Mouse (Mus musculus) kidney, embryonic 16.5 days (tissue): ENCODE measurements at regions not wholly inside any gene's neighbourhood (a gene's known extent, or its start where the extent isn't known, plus 50 kb on each side); places are given as distances from the start of the nearest gene placed in this dataset.

ENCODE experiments used
- ATAC-seq: fragments of 200-750 bp; cut with Nextera tagmentation; 2 replicates; pipeline ENCODE4 v1.8.0; 2017; ENCODE audit warnings: moderate TSS enrichment; ENCODE audit not compliant: low FRiP score, low TSS enrichment
- H3K27ac ChIP-seq: fragments of 300-500 bp; sonication (generic); 2 replicates; pipeline ENCODE4 v1.5.1; 2014; ENCODE audit warnings: low read length
- H3K27me3 ChIP-seq: fragments of 300-500 bp; sonication (generic); 2 replicates; pipeline ENCODE4 v1.6.1; 2014; ENCODE audit warnings: low read length, control low read depth, mixed read lengths; ENCODE audit not compliant: insufficient read depth
- H3K36me3 ChIP-seq: fragments of 300-500 bp; sonication (generic); 2 replicates; pipeline ENCODE4 v1.6.1; 2014; ENCODE audit warnings: low read length, control low read depth, mixed read lengths; ENCODE audit not compliant: insufficient read depth
- H3K4me1 ChIP-seq: fragments of 300-500 bp; sonication (generic); 2 replicates; pipeline ENCODE4 v1.6.1; 2014; ENCODE audit warnings: low read length, control low read depth, mixed read lengths; ENCODE audit not compliant: insufficient read depth
- H3K4me2 ChIP-seq: fragments of 300-500 bp; sonication (generic); replicated peaks from 2 replicates; pipeline ENCODE4 v1.6.1; 2014; ENCODE audit warnings: low read depth, low read length
- H3K4me3 ChIP-seq: fragments of 300-500 bp; sonication (generic); 2 replicates; pipeline ENCODE4 v1.5.1; 2014; ENCODE audit warnings: mild to moderate bottlenecking, low read length
- H3K9ac ChIP-seq: fragments of 300-500 bp; sonication (generic); replicated peaks from 2 replicates; pipeline ENCODE4 v1.6.1; 2014; ENCODE audit warnings: low read length
- H3K9me3 ChIP-seq: fragments of 300-500 bp; sonication (generic); 2 replicates; pipeline ENCODE4 v1.6.1; 2016; ENCODE audit warnings: low read length, control low read depth
- WGBS: fragments of 180-500 bp; shearing (Covaris S2); extraction: QIAGEN DNeasy Blood & Tissue Kit; methylation state at CpG from one replicate; pipeline ENCODE4 v1.1.7; 2014; 5-methylcytosine and 5-hydroxymethylcytosine counted together

- 76% methylated on average over 4 of the region's 4 CpGs for WGBS
- H3K4me3 ChIP-seq: no peak overlapping the region
- no peaks in the 10 kb centered on the region for H3K27me3 ChIP-seq
- H3K9me3 ChIP-seq: no peaks in the 10 kb centered on the region
- no peak overlapping the region for H3K9ac ChIP-seq
- ATAC-seq: no peak
- H3K4me2 ChIP-seq: no peak overlapping the region
- no peaks in the 10 kb centered on the region for H3K36me3 ChIP-seq
- H3K4me1 ChIP-seq: no peaks in the 10 kb centered on the region
- H3K27ac ChIP-seq: no peak overlapping the region
Observed at GRCm38 (mm10) chr19:21214253-21214652, 57.8 kb upstream of the Zfand5 start.

DNA sequence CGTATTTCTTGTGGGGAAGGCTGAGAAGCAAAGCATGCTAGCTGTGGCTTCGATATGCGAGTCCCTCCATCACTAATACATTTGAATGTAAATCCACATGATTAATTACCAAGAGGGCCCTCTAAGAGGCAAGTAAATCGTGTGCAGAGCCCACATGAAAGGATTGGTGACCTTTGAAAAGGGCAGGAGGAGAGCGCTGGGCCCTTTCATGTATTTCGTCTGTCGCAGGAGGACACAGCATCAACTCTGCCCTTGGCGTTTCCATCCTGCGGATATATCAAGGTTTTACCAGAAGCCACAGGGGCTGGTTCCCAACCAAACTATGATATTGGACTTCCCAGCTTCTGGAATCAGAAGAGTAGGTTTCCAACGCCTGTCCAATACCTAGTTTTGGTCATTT, 78.6 kb upstream of the Zfand5 start:
- Histone ChIP-seq H3K4me1 (no peaks in the 10 kb centered on the region), H3K27ac (no peak overlapping the region), H3K4me2 (no peak overlapping the region), H3K27me3 (no peaks in the 10 kb centered on the region), H3K9me3 (no peaks in the 10 kb centered on the region), H3K9ac (no peak overlapping the region), H3K36me3 (no peaks in the 10 kb centered on the region), H3K4me3 (no peak overlapping the region)
- no peak for ATAC-seq
- WGBS: 49% methylated on average over 10 of the region's 10 CpGs

GRCm38 (mm10) chr19:21192576-21192975, 79.5 kb upstream of the Zfand5 start:
- Histone ChIP-seq H3K9ac (no peak overlapping the region), H3K4me1 (no peaks in the 10 kb centered on the region), H3K4me3 (no peak overlapping the region), H3K36me3 (no peaks in the 10 kb centered on the region), H3K27me3 (no peaks in the 10 kb centered on the region), H3K27ac (no peak overlapping the region), H3K4me2 (no peak overlapping the region), H3K9me3 (no peaks in the 10 kb centered on the region)
- 76% methylated on average over 6 of the region's 6 CpGs for WGBS
- no peak for ATAC-seq

- Histone ChIP-seq H3K4me3 (no peak overlapping the region), H3K27me3 (no peaks in the 10 kb centered on the region), H3K4me2 (no peak overlapping the region), H3K27ac (no peak overlapping the region), H3K36me3 (no peaks in the 10 kb centered on the region), H3K9me3 (no peaks in the 10 kb centered on the region), H3K9ac (no peak overlapping the region), H3K4me1 (no peaks in the 10 kb centered on the region)
- ATAC-seq: no peak
- WGBS: 65% methylated on average over 4 of the region's 4 CpGs
Observed at GRCm38 (mm10) chr19:21189216-21189615, 82.9 kb upstream of the Zfand5 start.

DNA sequence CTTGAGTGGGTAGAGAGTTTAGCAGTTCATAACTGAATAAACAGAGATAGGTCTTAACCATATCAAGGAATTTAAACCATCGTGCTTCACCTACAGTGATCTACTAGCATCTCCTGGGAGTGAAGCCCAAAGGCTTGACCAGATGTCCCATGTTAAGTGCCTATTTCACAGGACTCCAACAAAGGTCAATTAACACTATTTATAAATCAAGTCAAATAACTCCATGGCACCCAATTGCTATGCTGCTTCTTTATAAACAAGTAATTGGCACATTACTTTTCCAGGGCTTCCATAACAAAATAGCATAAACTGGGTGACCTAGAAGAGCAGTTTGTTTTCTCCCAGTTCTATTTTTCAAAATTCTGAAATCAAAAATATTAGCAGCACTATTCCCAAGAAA, 85.4 kb upstream of the Zfand5 start:
- no peaks in the 10 kb centered on the region for H3K36me3 ChIP-seq
- no peaks in the 10 kb centered on the region for H3K4me1 ChIP-seq
- H3K4me2 ChIP-seq: no peak overlapping the region
- no peak overlapping the region for H3K4me3 ChIP-seq
- H3K9me3 ChIP-seq: no peaks in the 10 kb centered on the region
- ATAC-seq: no peak
- H3K9ac ChIP-seq: no peak overlapping the region
- 73% methylated on average over 1 of the region's 1 CpGs for WGBS
- no peak overlapping the region for H3K27ac ChIP-seq
- H3K27me3 ChIP-seq: no peaks in the 10 kb centered on the region

GRCm38 (mm10) chr19:21186016-21186415, 86.1 kb upstream of the Zfand5 start:
- H3K4me1 ChIP-seq: no peaks in the 10 kb centered on the region
- H3K27me3 ChIP-seq: no peaks in the 10 kb centered on the region
- H3K9ac ChIP-seq: no peak overlapping the region
- no peak overlapping the region for H3K4me3 ChIP-seq
- ATAC-seq: no peak
- WGBS: 81% methylated on average over 1 of the region's 1 CpGs
- no peak overlapping the region for H3K27ac ChIP-seq
- no peaks in the 10 kb centered on the region for H3K9me3 ChIP-seq
- H3K4me2 ChIP-seq: no peak overlapping the region
- H3K36me3 ChIP-seq: no peaks in the 10 kb centered on the region

GRCm38 (mm10) chr19:21183028-21183427, 89.0 kb upstream of the Zfand5 start:
- 91% methylated on average over 4 of the region's 4 CpGs for WGBS
- H3K4me1 ChIP-seq: no peaks in the 10 kb centered on the region
- H3K9me3 ChIP-seq: no peaks in the 10 kb centered on the region
- no peak for ATAC-seq
- no peak overlapping the region for H3K4me3 ChIP-seq
- no peak overlapping the region for H3K4me2 ChIP-seq
- H3K36me3 ChIP-seq: no peaks in the 10 kb centered on the region
- H3K27me3 ChIP-seq: no peaks in the 10 kb centered on the region
- no peak overlapping the region for H3K27ac ChIP-seq
- no peak overlapping the region for H3K9ac ChIP-seq

DNA sequence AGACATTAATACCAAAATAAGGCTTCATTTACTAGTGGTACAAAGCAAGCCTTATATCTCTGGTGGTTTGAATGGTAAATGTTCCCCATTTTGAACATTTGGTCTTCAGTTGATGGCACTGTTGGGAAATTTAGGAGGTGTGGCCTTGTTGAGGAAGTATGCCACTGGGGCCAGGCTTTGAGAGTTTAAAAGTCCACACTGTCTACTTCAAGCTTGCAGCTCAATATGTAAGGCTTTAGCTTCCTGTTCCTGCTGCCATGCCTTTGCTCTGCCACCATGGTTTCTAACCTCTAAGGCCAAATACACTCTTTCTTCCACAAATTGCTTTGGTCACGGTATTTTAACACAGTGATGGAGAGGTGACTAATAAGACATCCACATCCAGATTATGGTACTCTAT, 92.2 kb upstream of the Zfand5 start:
- no peaks in the 10 kb centered on the region for H3K4me1 ChIP-seq
- H3K4me3 ChIP-seq: no peak overlapping the region
- 93% methylated on average over 1 of the region's 1 CpGs for WGBS
- H3K27me3 ChIP-seq: no peaks in the 10 kb centered on the region
- no peak overlapping the region for H3K9ac ChIP-seq
- H3K9me3 ChIP-seq: no peaks in the 10 kb centered on the region
- ATAC-seq: no peak
- no peaks in the 10 kb centered on the region for H3K36me3 ChIP-seq
- H3K27ac ChIP-seq: no peak overlapping the region
- H3K4me2 ChIP-seq: no peak overlapping the region

GRCm38 (mm10) chr19:21175426-21175831, 96.6 kb upstream of the Zfand5 start:
- H3K4me1 ChIP-seq: peaks cover 19% of the 10 kb centered on the region
- H3K9me3 ChIP-seq: no peaks in the 10 kb centered on the region
- H3K4me2 ChIP-seq: no peak overlapping the region
- no peaks in the 10 kb centered on the region for H3K27me3 ChIP-seq
- 72% methylated on average over 3 of the region's 3 CpGs for WGBS
- peak; percentile 33; the same call in 1 of the 2 replicates for ATAC-seq
- H3K27ac ChIP-seq: peak overlapping the region; percentile 8; the same call in 1 of the 2 replicates
- H3K4me3 ChIP-seq: no peak overlapping the region
- H3K36me3 ChIP-seq: no peaks in the 10 kb centered on the region
- H3K9ac ChIP-seq: no peak overlapping the region

DNA sequence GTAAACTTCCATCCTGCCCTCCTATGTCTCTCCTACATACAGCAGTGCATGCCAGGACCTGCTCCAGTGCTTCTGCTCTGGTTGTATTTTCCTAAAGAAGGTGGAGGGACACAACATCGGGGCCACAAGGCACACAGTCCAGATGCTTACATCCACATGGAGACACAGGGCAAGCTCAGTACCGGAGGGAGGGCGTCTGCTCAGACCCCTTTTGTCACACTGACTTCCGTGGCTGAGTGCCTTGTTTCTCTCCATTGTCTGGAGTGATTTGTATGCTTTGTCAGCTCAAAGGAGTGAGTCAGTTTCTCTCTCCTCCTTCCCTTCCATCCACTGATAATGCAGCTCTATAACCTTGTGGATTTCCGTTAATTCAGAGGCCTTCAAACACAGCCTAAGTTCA, 97.4 kb upstream of the Zfand5 start:
- ATAC-seq: peak; percentile 22; the same call in 1 of the 2 replicates
- no peaks in the 10 kb centered on the region for H3K9me3 ChIP-seq
- no peak overlapping the region for H3K9ac ChIP-seq
- H3K4me3 ChIP-seq: no peak overlapping the region
- peaks cover 19% of the 10 kb centered on the region for H3K4me1 ChIP-seq
- H3K36me3 ChIP-seq: no peaks in the 10 kb centered on the region
- WGBS: 43% methylated on average over 5 of the region's 5 CpGs
- H3K27ac ChIP-seq: peak overlapping the region; percentile 55; the same call in 1 of the 2 replicates
- H3K27me3 ChIP-seq: no peaks in the 10 kb centered on the region
- H3K4me2 ChIP-seq: no peak overlapping the region
